Mouse (Mus musculus): ENCODE data around the gene Olfr222.

DNA sequence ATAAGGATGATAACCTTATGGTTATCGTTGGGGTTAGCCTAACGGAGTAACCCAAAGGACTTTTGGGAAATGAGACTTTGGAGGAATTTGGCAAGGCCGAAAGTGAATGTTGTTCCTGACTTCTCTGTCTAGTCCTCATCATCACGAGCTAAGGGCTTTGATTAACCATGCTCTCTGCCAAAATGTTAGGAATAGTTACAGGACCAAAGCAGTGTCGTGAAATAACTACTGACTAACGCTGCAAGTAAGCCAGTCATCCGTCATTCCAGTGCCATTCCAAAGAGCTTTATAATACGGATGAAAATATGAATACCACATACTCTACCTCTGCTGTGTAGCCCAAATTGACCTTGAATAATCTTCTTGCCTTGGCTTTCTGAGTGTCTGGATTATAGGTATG is 20.9 kb upstream of the Olfr222 start:
- TF ChIP-seq CTCF (IDR thresholded peaks at IDR 0.05; ENCODE audit: insufficient read depth, low read depth, low read length) (no peak), POLR2A (IDR thresholded peaks at IDR 0.05; ENCODE audit: insufficient read depth, low read depth, low read length) (no peak)
